Mouse (Mus musculus): ENCODE measurements around the gene Vnn3. TPM values are rescaled to one million over a fixed set of nuclear protein-coding genes. Genes with fewer than 3 reads are reported as not detected.

The Vnn3 gene
- total RNA-seq (2021) = under 1 TPM in 1 of 2 experiments, not detected in 1; 0.20 TPM

DNA sequence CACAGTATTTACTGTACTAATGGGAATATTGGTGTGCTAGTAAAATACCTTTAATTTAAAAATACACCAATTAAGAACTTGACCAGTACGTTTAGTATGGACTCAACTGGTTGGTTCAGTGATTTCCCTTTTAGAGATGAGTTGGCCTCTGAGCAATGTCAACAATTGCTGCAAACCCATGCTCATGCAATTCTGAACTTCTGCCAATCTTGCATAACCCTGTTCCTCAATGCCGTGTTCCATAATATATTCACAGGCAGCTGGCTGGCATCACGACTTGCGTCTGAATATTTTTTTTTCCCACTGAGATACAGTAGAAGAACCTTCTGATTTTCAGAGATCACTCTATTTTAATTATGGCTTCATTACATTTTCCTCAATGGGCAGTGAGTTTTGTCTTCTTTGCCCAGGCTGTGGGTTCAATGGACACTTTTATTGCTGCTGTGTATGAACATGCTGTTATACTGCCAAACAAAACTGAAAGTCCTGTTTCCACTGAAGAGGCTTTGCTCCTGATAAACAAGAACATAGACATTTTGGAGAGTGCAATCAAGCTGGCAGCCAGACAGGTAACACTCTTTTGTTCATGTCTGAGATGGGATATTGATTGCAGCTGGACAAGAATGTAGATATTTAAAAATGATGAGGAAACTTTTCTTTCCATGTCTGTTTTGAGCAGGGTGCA lies at the start of gene Vnn3:
Vnn3 (plus strand) TSS at position 235 of the 685 bp plus-strand sequence.
- DNase-seq = no peak
- intact Hi-C loops (cut with DNase I) = no loop called here

DNA sequence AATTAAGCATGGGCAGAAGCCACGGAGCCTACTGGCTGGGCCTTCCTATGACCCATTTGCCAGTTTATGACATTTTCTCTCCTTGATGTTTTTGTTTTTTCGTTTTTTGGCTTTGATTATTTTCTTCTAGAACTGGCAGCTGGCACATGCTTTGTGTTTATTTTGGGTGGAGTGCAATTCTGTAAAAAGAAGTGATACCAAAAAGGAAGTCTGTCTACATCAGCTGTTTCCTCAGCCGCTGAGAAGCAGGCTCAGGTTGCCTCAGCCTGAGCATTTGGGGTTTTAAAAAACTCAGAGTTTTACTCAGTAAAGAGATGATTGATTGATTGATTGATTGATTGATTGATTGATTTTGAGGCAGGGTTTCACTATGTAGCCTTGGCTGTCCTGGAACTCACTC lies 48.4 kb upstream of the Vnn3 start:
- intact Hi-C loops (cut with DNase I) = no loop called here
- no peak for DNase-seq

DNA sequence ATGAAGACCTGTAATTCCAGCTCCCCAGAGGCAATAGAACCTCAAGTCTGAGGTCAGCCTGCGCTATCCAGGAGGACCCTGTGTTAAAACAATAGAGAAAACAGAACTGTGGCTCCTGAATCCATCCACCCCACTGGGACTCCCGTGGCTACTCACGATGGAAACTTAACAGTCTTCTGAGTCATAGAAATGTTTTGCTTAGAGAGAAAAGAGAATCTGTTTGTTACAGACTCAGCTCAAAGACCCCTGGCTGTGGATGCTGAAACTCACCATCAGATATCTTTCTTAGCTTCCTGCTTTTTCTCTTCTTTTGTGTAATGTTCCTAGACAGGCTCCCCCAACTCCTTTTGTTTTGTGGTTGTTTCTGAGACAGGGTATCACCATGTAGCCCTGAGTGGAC lies 46.6 kb upstream of the Vnn3 start:
- intact Hi-C loops (cut with DNase I) = no loop called here
- DNase-seq = no peak

DNA sequence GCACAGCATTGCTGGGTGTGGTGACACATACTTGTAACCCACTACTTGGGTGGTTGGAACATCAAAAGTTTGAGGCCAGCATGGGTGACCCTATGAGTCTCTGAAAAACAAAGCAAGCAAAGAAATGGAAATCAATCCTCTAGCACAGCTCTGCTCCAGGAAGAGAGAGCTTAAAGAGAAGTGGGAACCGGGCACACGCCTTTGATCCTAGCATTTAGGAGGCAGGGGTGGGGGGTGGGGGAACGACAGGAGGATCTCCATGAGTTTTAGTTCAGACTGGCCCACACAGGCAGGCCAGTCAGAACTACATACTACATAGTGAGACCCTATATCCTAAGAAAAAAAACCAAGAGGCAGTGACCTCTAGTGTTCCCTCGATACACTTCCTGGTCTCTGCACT lies 45.1 kb upstream of the Vnn3 start:
- intact Hi-C loops (cut with DNase I) = no loop called here
- no peak for DNase-seq

DNA sequence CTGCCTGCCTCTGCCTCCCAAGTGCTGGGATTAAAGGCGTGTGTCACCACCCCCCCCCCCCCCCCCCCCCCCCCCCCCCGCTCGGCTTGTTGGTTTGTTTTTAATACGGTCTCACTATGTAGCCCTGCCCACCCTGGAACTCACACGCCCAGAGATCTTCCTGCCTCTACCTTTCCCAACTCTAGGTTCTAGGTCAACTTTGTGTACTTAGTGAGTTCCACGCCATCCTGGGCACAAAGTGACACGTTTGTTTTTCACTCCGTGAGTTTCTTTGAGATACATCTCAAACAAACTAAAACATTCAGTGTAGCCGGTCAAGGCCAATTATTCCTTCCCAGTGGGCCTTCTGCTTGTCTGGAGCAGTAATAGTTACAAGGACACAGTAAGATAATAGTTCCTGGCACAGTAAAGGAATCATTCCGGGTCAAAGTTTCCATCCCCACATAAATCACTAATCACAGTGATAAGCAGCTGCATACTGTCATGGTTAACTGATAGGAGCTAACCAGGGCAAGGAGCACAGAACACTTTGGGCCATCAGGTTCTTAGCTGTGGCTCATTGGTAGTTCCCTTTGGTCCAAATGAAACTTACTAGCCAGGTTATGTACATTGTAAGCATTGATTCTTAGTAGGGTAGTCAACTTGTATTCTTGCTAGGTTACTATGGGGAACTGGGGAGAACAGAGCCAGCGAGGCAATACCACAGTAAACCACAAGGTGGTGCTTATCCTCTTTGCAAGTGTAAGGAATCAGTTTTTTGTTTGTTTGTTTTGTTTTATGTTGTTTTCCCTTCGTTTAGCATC lies 39.4 kb upstream of the Vnn3 start:
- intact Hi-C loops (cut with DNase I) = loop anchor here (2.0 kb wide), 2 partner anchors 269 to 319 kb away; no protein-coding TSS in a partner anchor
- DNase-seq = peak; percentile 76

DNA sequence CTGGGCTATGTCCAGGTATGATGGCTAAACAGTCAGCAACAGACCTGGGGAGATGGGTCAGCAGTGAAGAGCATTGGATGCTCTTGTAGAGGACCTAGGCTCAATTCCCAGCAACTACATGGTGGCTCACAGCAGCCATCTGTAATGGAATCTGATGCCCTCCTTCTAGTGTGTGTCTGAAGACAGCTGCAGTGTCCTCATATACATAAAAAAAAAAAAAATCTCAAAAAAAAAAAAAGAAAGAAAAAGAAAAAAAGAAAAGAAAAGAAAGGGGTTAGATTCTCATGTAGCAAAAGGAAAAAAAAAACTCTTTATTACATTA lies 38.9 kb upstream of the Vnn3 start:
- DNase-seq = no peak
- intact Hi-C loops (cut with DNase I) = loop anchor here (2.0 kb wide), 2 partner anchors 268 to 318 kb away; no protein-coding TSS in a partner anchor

DNA sequence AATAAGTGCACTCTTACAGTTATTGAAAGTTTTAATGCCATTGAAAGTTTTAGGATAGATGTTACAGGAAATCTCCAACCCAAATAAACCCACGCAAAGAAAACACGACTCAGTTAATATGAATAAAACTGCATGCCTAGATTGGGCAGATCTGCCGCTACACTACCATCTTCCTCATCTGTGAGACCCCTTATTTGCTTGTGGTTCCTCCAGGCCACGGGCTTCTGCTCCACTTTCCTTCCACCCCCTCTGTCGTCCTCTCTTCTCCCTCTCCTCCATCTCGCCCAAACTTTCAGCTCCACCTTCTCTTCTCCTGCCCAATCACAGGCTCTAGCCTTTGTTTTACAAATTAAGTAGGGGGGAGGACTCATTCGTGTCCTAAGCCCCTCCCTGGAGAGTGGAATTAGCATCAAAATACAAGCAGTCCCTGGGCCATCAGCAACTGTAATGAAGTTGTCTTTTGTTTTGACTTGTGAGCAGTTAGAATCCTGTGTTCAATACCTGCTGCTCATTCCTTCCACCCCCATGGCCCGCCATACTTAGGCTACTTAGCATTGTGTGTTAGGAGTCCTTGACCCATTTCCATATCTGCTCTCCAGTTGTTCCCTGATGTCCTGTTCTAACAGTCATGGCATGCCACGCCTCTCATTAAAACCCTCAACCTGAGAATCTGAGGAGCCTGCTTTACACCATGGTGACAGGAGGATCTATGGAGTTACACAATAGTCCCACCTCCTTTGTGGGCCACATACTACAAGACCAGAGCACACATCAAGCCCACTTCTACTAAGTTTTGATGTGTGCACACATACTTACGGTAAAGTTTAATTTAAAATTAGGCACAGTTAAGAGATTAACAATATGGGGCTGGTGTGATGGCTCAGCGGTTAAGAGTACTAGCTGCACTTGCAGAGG lies 38.2 kb upstream of the Vnn3 start:
- no peak for DNase-seq
- intact Hi-C loops (cut with DNase I) = loop anchor here (2.0 kb wide), 2 partner anchors 268 to 318 kb away; no protein-coding TSS in a partner anchor

DNA sequence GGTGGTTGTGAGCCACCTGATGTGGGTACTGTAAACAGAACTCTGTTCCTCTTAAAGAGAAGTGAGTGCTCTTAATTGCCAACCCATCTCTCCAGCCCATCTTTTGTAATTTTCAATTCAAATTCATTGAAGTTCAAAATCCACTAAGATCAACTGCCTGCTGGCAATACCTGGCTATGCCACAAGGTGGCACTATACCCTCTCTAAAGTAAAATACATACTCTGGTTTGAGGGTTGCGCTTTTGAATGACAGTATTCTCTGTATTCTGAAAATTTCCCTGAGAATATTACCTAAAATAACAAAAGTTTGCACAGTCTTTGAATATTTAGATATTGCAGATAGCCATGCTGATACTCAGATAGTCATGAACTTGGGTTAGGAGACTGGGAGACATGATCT lies 36.1 kb upstream of the Vnn3 start:
- DNase-seq = peak; percentile 79
- intact Hi-C loops (cut with DNase I) = no loop called here

DNA sequence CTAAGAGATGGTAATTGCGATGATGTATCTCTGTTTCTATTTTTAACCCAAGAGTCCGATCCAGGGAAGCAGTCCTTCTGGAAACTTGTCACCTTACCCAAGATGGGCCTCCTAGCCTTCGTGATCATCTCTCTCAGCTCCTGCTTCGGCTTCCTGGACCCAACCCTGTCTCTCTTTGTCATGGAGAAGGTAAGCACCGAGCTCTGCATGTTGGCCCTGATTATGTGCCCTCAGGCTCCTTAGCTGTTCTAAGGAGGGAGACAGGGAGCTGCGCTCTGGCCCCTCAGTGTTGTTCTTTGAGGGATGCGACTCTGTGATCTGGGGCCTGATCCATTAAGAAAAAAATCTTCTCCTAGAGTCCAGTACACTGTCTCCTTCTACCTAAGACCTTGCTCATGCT lies 35.0 kb upstream of the Vnn3 start:
- DNase-seq = no peak
- intact Hi-C loops (cut with DNase I) = no loop called here

DNA sequence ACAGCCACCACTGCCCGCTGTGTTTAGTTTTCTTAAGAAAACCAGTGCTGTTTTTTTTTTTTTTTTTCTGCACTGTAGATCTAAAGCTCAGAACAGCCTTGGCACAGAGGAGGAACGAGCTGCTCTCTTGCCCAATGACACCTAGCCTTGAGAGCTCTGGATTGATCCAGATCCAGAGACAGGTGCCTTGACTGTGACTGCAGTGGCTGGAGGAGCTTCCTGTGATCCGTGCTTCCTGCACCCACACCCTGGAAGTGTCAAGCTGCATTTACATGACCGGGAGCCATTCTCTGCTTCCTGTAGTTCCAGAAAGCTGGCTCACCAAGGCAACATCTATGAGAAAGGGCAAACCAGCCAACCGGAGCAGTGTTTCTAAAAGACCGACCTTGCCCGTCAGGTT lies 24.7 kb upstream of the Vnn3 start:
- DNase-seq = no peak
- intact Hi-C loops (cut with DNase I) = no loop called here

DNA sequence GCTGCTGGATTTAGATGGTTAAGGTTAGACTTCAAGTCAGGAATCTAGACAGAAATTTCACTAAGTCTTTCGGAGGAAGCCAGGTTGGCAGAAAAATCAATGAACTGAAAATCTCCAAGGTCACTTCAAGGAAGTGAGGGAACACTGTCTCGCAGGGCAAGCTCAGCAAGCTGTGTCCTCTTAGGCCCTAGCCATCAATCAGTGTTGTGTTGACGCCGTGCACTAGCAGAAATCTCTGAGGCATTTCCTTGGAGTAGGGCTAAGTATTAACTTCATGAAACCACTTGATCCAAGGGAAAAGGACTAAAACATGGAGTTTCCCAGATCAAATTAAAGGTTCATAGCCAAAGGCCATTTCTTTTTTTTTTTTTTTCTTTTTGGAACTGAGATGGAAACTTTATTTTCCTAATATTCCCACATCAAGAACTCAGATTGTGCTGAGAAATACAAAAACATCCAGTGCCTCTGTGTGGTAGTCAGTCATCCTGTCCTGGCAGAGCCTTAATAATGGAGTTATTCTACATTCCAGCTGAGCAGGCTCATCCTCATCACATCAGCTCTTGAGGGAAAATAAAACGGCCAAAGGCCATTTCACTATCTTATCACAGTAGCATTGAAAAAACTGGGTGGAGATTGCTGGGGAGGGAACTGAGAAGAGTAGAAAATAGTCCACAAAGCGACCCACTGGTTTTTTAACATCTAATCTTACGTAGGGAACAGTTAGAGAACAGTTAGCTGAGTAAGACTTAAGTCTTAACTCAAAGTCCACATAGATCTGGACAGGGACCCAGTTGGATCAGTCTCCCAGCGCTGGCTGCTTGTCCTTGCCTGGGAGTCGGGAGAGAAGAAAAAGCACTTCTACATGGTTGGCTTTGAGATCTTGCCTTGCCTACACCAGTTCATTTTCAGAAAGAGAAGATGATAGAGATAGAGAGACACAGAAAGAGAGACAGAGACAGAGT lies 15.0 kb upstream of the Vnn3 start:
- DNase-seq = no peak
- intact Hi-C loops (cut with DNase I) = no loop called here

DNA sequence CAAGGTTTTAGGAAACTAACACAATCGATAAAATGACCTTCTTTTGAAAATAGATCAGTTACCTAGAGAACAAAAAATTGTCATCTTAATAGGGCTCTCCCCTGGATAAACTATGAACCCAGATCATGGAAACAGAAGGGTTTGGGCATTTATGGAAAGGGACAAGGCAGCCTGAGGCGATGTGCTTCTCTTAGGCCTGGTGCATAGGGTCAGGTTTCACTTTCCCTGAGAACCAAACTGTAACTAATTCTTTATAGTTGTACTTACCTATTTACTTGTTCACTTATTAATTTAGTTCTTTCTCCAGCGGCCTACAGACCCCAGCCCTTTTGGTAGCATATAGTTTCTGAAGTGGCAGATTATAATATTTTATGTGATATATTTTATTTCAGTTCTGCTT lies 14.1 kb upstream of the Vnn3 start:
- intact Hi-C loops (cut with DNase I) = no loop called here
- no peak for DNase-seq

DNA sequence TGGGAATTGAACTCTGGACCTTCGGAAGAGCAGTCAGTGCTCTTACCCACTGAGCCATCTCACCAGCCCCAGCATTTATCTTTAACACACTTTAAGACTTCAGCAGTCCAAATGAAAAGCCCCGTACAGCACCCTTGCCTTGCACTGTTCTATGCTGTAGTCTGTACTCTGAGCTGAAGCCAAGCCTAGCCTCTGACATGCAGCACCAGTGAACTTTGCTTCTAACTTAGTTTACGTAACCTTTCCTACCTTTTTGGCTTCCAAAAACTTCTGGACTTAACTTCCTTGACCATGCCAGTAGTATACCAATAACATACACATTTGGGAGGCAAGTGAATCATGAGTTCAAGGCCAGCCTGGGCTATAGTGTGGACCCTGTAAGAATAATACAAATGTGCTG lies 12.4 kb upstream of the Vnn3 start:
- intact Hi-C loops (cut with DNase I) = no loop called here
- DNase-seq = no peak

DNA sequence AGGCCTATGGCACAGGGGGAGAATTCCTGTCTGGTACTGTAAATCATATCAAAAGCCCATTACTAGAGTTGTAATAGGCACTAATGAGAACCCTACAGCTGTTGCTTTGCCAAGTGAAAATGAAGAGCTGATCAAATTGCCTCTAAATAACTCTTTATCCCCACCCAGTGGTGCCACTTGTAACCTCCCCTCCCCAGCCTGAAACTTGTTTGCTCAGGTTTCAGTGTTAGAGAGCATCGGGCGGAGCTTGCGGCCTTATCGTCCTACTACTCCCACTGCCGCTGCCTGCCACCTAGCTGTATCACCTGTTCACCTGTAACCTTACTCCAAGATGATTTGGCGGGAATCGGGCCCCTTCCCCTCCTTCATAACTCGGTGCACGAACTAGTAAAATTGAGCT lies 11.9 kb upstream of the Vnn3 start:
- intact Hi-C loops (cut with DNase I) = no loop called here
- no peak for DNase-seq

DNA sequence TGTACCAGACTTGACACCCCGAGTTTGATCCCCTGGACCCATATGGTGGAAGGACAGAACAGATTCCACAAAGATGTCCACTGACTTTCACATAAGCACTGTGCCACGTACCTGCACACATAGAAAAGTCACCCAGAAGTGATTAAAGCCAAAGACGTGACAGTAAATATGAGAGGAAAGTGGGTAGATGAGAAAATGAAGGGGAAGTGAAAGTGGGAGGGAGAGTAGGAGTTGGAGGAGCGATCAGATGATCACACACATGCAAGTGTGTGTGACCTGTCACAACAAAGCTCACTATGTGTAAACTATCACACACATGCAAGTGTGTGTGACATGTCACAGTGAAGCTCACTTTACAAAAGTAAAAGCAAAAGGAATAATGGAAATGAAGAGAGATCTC lies 10.8 kb upstream of the Vnn3 start:
- intact Hi-C loops (cut with DNase I) = no loop called here
- DNase-seq = no peak

DNA sequence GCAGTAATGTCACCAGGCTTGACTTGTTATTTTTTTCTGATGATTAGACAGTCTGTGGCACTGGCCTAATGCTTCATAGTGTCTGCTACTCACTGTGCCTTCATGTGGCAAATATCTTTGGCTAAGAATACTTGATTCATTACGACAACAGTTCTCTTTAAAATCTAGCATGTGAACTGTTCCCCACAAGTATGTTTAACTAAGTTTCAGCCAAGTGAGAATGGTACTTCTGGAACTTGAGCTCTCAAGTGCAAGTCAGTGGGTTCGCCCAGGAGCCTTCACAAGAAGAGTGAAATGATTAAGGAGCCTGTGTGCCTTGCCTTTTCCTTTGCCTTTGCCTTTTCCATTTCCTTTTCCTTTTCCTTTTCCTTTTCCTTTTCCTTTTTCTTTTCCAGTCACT lies 834 bp downstream of the Vnn3 start:
- intact Hi-C loops (cut with DNase I) = no loop called here
- DNase-seq = no peak

DNA sequence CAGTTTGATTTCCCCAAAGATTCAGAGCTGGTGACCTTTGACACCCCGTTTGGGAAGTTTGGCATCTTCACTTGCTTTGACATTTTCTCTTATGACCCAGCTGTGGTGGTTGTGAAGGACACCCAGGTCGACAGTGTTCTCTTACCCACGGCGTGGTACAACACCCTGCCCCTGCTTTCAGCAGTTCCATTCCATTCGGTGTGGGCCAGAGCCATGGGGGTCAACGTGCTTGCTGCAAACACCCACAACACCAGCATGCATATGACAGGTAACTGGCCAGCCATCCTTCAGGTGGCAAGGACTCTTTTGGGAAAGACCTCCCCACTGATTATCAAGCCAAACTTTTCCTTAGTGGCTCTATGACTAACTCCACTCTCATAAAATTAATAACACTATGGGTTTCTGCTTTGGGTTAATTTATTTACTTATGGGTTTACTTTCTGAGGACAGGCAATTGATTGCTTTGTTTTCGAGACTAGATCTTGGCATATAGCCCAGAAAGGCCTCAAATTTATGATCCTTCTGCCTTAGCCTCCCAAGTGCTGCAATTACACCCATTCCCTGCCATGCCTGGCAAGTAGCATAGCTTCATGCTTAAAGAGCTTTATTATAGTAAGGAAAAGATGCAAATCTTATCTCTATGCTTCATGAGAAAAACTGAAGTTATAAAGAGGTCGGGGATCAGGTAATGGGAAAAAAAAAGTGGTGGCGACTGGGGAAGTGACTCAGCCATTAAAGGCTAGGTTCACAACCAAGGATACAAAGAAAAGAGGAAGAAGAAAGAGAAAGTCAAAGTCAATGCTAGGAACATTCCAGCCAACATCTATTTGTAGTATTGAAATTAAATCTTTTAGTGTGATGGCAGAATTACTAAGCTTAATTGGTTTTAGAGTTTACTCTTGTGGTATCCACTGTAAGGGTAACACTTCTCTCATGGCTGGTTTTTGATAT lies 13.4 kb downstream of the Vnn3 start:
- intact Hi-C loops (cut with DNase I) = no loop called here
- no peak for DNase-seq

DNA sequence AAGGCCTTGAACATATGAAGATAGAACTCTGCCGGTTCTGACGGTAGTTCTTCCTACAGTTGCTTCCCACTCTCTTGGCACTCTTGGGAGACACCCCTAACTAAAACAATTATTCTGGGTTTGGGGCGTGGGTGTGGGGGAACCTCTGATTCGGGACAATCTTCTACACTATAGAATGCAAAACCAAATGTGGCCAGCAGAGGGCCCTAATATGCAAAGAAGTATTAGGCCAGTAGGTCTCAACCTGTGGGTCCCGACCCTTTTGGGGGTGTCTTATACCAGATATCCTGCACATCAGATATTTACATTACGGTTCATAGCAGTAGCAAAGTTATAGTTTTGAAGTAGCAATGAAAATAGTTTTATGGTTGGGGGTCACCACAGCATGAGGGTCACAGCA lies 29.4 kb downstream of the Vnn3 start:
- intact Hi-C loops (cut with DNase I) = no loop called here
- DNase-seq = peak; percentile 10

DNA sequence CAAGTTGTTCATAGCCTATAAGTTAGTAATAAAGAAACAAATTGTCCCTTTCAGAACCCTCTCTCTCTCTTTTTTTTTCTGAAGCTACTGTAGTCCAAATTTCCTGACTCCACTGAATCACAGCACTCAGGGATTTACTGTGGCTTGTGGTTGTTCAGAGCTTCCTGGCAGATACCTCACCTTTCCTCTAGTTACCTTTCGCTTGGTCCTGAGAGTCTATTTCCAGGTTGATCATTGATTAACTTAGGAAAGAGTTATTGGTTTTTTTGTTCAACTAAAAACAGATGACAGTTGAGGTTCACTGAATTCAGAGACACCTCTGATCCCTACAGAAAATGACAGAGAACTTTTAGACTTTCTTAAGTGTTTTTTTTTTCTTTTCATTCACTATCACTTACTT lies 33.6 kb downstream of the Vnn3 start:
- DNase-seq = no peak
- intact Hi-C loops (cut with DNase I) = no loop called here

All from left cerebral cortex, postnatal 4 days (tissue).